Mouse (Mus musculus) embryonic facial prominence, embryonic 10.5 days (tissue): ENCODE measurements around the gene BC048671. TPM values are rescaled to one million over a fixed set of nuclear protein-coding genes. Genes with fewer than 3 reads are reported as not detected.

Experiments
- DNase-seq: peaks from one replicate; pipeline ENCODE4 v3.0.0-alpha.2; 2017; ENCODE audit warnings: low spot score
- H3K27ac ChIP-seq: fragments of 300-500 bp; sonication (generic); replicated peaks from 2 replicates; pipeline ENCODE4 v1.5.1; 2016; ENCODE audit warnings: mild to moderate bottlenecking
- H3K27me3 ChIP-seq: fragments of 300-500 bp; sonication (generic); replicated peaks from 2 replicates; pipeline ENCODE4 v1.6.1; 2016; ENCODE audit warnings: low read depth, mild to moderate bottlenecking; ENCODE audit not compliant: poor library complexity, severe bottlenecking
- H3K36me3 ChIP-seq: fragments of 300-500 bp; sonication (generic); replicated peaks from 2 replicates; pipeline ENCODE4 v1.6.1; 2016; ENCODE audit warnings: mild to moderate bottlenecking, moderate library complexity
- H3K4me1 ChIP-seq: fragments of 300-500 bp; sonication (generic); 2 replicates; pipeline ENCODE4 v1.6.1; 2016
- H3K4me3 ChIP-seq: fragments of 300-500 bp; sonication (generic); 2 replicates; pipeline ENCODE4 v1.5.1; 2016; ENCODE audit warnings: mild to moderate bottlenecking, moderate library complexity
- H3K9me3 ChIP-seq: fragments of 300-500 bp; sonication (generic); 2 replicates; pipeline ENCODE4 v1.6.1; 2016; ENCODE audit warnings: mild to moderate bottlenecking
- WGBS: fragments of 180-500 bp; shearing (Covaris S2); methylation state at CpG from one replicate; pipeline ENCODE4 v1.1.7; 2016; 5-methylcytosine and 5-hydroxymethylcytosine counted together
- polyA plus RNA-seq: library from polyadenylated mRNA; unstranded; fragments of >200 nt; fragmentation: Nextera tagmentation; extraction: Ambion mirVana; gene quantifications from 2 replicates; pipeline ENCODE4 v1.2.1, GENCODE M21; 2016

BC048671 gene
- polyA plus RNA-seq: not detected in 2 replicates

DNA sequence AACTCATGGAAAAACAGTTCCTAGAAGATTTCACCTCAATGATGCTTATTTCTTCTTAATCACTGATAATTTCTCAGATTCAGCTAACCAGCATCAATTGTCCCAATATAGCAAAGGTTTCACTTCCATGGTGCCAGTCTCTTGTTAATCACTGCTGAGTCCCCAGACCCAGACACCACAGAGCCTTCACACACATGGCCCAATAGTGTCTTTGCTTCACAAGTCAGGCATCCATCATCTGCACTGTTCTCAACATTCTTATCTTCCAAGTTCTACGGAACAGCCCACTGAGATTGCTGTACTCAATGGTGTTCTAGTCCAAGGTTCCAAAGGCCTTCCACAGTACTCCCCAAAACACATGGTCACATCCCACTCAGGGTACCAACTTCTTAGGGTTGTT, at the start of gene BC048671:
BC048671 (plus strand) TSS at position 301 of the 400 bp plus-strand sequence.
- Histone ChIP-seq H3K27ac (no peak within 1 kb of the TSS), H3K27me3 (no peaks in the 10 kb centered on the region), H3K36me3 (no peaks in the 10 kb centered on the region), H3K4me1 (no peaks in the 10 kb centered on the region), H3K9me3 (peaks cover 7% of the 10 kb centered on the region; the same call in 1 of the 2 replicates), H3K4me3 (no peak within 1 kb of the TSS)
- DNase-seq: no peak
- 88% methylated on average over 1 of the region's 1 CpGs for WGBS

DNA sequence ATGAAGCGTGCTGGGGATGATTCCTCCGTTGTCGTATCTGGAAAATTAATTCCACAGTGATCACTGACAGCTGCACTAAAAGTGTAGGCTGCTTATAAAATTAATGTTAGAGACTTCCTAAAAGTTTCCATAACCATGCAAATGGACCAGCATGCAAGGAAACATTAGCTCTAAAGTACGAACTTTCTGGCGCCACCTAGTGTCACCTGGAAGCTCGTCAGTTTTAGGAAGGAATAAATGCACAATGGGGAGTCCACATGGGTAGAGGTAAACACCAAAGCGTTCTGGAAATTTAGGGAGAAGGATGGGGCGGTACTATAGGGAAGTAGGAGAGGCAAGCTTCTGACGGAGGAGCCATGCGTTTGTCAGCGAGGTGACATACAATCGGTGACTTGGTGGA, 12.8 kb upstream of the BC048671 start:
- 55% methylated on average over 12 of the region's 12 CpGs for WGBS
- no peak overlapping the region for H3K27ac ChIP-seq
- H3K27me3 ChIP-seq: no peaks in the 10 kb centered on the region
- H3K9me3 ChIP-seq: peaks cover 19% of the 10 kb centered on the region; the same call in 1 of the 2 replicates
- H3K4me1 ChIP-seq: no peaks in the 10 kb centered on the region
- DNase-seq: no peak
- H3K36me3 ChIP-seq: no peaks in the 10 kb centered on the region
- no peak overlapping the region for H3K4me3 ChIP-seq

DNA sequence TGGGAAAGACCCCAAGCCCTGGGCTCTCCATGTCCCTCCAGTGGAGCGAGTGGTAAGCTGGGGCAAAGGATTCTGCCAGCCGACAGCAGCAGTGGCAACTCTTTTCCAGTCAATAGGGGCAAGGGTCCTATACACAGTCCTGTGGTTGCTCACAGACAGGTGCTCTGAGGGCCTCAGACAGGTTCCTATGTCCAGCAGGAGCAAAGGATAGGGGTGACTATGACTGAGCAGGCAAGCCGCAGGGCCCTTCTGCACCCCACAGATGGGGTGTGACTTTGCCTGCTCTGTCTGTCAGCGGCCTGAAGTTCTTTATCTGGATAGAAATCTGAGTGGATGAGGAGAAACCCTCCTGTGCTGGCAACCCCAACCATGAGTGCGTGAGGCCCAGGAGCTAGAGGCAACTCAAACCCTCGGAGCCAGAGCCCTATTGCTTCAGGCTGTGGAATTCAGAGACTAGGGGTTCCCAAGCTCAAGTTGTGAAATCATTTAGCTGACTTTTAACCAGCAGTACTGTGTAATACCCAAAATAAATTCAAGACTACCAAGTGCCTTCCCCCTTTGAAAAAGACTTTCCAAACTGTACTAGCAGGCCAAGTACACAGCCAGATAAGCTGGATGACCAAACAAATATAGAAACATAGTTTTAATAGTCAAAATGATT, 5.4 kb downstream of the BC048671 start:
- Histone ChIP-seq H3K36me3 (no peaks in the 10 kb centered on the region), H3K27ac (no peak overlapping the region), H3K9me3 (peaks cover 20% of the 10 kb centered on the region), H3K4me3 (no peak overlapping the region), H3K4me1 (no peaks in the 10 kb centered on the region), H3K27me3 (no peaks in the 10 kb centered on the region)
- WGBS: 85% methylated on average over 6 of the region's 6 CpGs
- DNase-seq: no peak

DNA sequence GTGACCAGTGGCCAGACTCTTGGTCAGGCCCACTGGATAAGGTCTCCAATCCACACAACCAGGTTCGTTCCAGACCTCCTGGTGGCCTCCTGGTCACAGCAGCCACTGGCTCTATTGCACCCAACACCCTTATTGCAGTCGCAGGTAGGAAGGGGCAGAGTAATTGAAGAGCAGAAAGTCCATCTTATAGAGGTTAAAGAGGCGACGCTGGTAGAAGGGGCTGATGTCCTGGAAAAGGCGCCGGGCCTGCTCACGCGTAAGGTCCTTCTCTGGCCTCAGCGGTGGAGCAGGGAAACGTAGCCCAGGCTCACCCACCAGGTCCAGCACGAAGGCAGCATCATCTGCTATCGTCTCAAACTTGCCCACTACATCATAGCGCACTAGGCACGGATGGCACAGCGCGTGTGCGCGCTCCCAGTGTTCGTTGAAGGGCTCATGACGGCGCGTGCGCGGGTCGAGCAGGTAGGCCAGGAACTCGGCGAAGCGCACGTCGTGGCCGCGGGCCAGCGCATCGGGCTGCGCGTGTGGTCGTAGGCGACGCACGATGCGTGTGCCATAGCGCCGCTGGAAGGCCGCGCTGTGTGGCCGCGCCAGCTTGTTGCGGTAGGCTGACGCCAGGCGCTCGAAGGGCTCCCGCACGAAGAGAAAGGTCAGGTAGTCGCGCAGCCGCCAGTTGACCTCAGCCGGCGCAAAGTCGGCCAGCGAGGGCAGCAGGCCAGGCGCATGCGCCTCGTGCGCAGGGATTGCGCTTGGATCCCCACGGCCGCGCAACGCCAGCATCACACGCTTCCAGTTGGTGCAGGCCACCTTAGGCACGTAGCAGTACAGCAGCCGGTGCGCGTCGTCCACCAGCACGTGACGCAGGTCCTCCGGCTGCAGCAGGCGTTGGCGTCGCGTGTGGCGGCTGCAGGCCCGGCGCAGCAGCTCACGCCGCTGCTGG, 8.1 kb downstream of the BC048671 start:
- 87% methylated on average over 87 of the region's 87 CpGs for WGBS
- Histone ChIP-seq H3K27me3 (no peaks in the 10 kb centered on the region), H3K36me3 (no peaks in the 10 kb centered on the region), H3K27ac (no peak overlapping the region), H3K4me3 (no peak overlapping the region), H3K9me3 (peaks cover 20% of the 10 kb centered on the region), H3K4me1 (no peaks in the 10 kb centered on the region)
- DNase-seq: no peak

DNA sequence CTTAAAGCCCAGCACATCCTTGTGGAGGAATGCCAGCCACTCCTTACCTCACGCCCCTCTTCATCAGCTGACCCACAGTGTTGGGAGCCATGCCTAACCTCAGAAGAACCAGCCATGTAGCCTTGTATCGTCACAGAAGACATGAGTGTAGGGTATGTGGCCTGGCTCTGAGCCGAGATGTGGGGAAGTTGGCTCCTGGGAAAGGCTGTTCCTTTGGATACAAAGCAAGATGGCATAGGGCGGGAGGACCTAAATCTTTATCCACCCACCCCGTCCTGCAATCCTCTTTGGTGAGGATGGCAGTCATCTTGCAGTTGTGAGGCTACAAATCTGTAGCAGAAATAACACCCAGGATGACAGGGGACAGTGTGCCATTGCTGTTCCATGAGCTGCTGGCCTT, 14.9 kb downstream of the BC048671 start:
- Histone ChIP-seq H3K9me3 (peaks cover 3% of the 10 kb centered on the region; the same call in 1 of the 2 replicates), H3K27ac (no peak overlapping the region), H3K4me3 (no peak overlapping the region), H3K36me3 (no peaks in the 10 kb centered on the region), H3K4me1 (no peaks in the 10 kb centered on the region), H3K27me3 (no peaks in the 10 kb centered on the region)
- no peak for DNase-seq
- WGBS: 86% methylated on average over 5 of the region's 5 CpGs

DNA sequence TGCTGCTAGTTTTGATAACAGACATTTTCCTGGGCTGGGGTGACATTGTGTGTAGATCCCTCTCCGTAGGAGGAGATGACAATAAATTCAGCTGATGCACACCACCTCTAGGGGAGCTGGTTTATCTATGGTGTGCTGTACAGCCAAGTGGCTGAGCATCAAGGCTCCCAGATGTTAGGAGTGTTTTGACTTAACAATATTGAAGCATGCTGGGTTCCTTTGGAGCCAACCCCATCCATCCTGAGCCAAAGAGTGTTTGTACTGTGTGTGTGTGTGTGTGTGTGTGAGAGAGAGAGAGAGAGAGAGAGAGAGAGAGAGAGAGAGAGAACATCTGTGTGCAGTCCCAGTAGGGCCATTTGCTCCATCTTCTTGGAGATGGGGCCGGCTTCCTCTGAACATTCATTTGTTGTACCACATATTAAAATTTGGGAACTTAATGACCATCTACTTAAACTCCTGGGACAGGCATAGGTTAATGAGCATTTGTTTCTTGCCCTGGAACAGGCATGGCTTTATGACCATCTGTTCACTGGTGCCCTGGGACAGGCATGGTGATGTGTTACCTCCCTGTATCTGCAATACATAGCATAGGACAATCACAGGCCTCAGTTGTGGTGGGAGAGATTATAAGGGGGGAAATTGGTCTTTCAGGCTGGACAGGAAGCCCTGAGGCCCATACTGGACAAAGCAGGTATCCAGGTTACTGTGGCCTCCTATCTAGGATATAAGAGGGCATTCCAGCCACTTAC, 16.7 kb downstream of the BC048671 start:
- Histone ChIP-seq H3K27ac (no peak overlapping the region), H3K36me3 (no peaks in the 10 kb centered on the region), H3K9me3 (no peaks in the 10 kb centered on the region), H3K4me3 (no peak overlapping the region), H3K4me1 (no peaks in the 10 kb centered on the region), H3K27me3 (no peaks in the 10 kb centered on the region)
- 77% methylated on average over 2 of the region's 2 CpGs for WGBS
- DNase-seq: no peak

DNA sequence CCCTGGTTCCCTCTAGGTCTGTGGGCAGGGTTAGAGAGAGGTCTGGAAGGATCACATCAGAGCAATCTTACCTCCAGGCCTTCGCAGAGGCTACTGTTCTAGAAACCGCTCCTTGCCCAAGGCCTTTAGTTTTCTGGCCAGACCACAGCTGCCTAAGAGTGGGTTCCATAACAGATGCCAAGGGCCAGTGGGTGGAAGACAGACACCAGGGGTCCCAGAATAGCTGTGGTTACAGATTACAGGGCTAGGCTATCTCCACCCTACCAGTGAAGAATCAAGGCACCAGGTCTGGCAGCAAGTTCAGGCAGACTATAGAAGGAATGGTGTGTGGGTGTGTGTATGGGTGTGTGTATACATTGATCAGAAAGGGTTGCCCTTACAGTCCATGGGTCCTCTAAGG, 18.0 kb downstream of the BC048671 start:
- Histone ChIP-seq H3K4me3 (no peak overlapping the region), H3K9me3 (no peaks in the 10 kb centered on the region), H3K27ac (no peak overlapping the region), H3K27me3 (peaks cover 5% of the 10 kb centered on the region; the same call in 1 of the 2 replicates), H3K36me3 (no peaks in the 10 kb centered on the region), H3K4me1 (no peaks in the 10 kb centered on the region)
- DNase-seq: no peak
- WGBS: 96% methylated on average over 2 of the region's 2 CpGs

DNA sequence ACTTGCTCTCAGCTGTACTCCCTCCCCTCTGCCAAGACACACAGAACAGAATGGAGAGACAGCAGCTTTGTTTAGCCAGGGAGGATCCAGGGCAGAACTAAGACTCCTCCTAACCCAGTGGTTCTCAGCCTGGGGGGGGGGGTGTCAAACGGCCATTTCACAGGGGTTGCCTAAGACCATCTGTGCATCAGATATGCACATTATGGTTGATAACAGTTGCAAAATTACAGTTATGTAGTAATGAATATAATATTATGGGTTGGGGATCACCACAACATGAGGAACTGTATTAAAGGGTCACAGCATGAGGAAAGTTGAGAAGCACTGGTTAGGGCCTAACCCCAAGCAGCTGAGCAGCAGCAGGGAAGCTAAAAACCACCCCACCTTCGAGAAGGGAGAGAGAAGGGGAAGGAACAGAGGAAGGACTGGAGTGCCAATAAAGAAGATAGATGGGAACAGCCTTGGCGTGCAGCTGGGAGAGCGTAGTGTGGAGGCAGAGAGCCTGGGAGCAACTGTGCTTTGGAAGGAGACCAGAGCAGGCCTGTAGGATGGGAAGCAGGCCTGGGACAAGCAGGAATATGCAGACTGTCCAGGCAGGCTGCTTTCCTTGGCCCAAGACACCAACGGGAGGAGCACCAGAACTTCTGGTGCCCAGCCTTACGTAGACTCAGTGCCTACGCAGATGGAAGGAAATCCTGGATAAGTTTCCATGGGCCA, 18.6 kb downstream of the BC048671 start:
- H3K4me1 ChIP-seq: peaks cover under 1% of the 10 kb centered on the region; the same call in 1 of the 2 replicates
- DNase-seq: no peak
- peaks cover 8% of the 10 kb centered on the region; the same call in 1 of the 2 replicates for H3K27me3 ChIP-seq
- no peak overlapping the region for H3K27ac ChIP-seq
- H3K9me3 ChIP-seq: no peaks in the 10 kb centered on the region
- WGBS: 81% methylated on average over 7 of the region's 7 CpGs
- H3K4me3 ChIP-seq: no peak overlapping the region
- no peaks in the 10 kb centered on the region for H3K36me3 ChIP-seq

DNA sequence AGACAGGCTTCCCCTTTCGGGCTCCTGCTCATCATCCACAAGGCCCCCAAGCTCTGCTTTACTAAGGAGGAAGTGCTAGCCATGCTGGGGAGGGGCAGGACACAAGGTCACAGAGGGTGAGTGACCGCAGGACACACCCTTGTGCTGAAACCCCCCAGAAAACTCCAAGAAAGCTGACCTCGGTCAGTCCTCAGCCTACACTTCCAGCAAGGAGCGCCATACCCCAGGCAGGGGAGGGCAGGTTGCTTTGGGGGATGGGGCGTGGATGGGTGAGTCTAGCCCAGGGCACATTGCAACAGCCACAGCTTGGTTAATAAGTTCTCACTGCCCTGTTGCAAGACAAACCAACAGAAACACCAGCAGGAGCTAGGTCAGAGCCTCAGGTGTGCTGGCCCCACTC, 19.4 kb downstream of the BC048671 start:
- no peak for DNase-seq
- no peak overlapping the region for H3K4me3 ChIP-seq
- H3K9me3 ChIP-seq: no peaks in the 10 kb centered on the region
- H3K36me3 ChIP-seq: no peaks in the 10 kb centered on the region
- H3K27me3 ChIP-seq: peaks cover 15% of the 10 kb centered on the region
- H3K27ac ChIP-seq: no peak overlapping the region
- peaks cover 7% of the 10 kb centered on the region for H3K4me1 ChIP-seq
- WGBS: 83% methylated on average over 5 of the region's 5 CpGs

DNA sequence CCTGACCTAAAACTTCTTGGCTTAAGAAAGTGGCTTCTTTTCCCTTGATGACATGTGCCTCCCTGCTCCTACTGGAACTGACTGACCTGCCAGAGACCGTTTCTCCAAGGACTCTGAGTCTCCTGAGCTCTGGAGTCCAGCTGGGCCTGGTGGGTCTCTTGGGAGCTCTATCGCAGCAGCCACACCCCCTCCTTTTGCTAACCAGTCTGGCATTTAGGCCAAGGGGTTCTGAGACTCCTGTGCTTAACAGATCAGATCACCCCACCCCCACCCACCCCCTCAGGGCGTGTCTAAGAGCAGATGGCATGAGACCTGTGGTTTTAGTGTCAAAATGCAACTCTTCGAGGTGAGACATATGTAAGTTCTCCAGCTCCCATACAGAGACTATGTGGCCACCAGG, 20.8 kb downstream of the BC048671 start:
- Histone ChIP-seq H3K27me3 (peaks cover 27% of the 10 kb centered on the region), H3K27ac (no peak overlapping the region), H3K36me3 (no peaks in the 10 kb centered on the region), H3K4me3 (no peak overlapping the region), H3K4me1 (peaks cover 7% of the 10 kb centered on the region), H3K9me3 (no peaks in the 10 kb centered on the region)
- DNase-seq: no peak
- WGBS: 48% methylated on average over 4 of the region's 4 CpGs

DNA sequence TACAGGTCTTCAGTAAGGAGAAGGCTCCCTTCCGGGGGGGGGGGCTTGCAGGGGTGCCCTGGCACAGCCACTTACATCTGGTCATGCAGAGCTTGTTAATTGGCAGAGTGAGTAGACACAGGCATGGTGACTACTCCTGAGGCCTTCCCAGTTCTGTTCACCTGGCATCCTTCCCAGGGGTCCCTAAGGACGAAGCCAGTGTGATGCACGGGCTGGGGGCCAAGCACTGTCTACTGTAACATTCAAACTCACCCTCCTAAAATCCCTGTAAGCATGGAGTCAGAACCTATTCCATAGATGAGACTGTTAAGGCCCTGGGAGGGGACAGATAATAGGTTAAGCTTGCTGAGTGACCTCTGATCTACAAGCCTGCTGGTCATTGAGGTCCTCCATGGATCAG, 23.0 kb downstream of the BC048671 start:
- peaks cover 7% of the 10 kb centered on the region for H3K4me1 ChIP-seq
- WGBS: 84% methylated on average over 3 of the region's 3 CpGs
- H3K4me3 ChIP-seq: no peak overlapping the region
- H3K9me3 ChIP-seq: no peaks in the 10 kb centered on the region
- H3K27me3 ChIP-seq: peaks cover 30% of the 10 kb centered on the region
- H3K36me3 ChIP-seq: no peaks in the 10 kb centered on the region
- no peak for DNase-seq
- H3K27ac ChIP-seq: no peak overlapping the region

DNA sequence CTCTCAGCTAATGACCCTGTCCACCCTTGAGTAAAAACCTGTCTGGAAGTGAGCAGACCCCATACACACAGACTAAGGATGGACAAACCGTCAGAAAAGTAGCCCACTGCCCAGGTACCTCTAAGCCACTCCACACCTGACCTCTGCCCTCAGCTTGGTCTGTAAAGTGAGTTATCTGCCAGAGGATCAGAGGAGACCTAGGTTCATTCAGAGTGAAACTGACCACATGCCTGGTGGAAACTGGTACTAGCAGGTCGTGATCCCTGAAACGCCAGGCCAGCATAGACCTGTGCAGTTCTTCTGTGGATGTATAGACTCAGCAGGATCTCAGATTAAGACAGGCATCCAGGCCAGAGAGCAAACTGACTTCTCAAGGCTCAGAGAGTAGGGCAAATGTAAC, 23.4 kb downstream of the BC048671 start:
- Histone ChIP-seq H3K4me1 (peaks cover 7% of the 10 kb centered on the region), H3K9me3 (no peaks in the 10 kb centered on the region), H3K4me3 (no peak overlapping the region), H3K27ac (no peak overlapping the region), H3K36me3 (no peaks in the 10 kb centered on the region), H3K27me3 (peaks cover 30% of the 10 kb centered on the region)
- WGBS: 66% methylated on average over 3 of the region's 3 CpGs
- no peak for DNase-seq
